Mouse (Mus musculus) small intestine, adult 2 months (tissue): ENCODE measurements around the gene Plekho2. TPM values are rescaled to one million over a fixed set of nuclear protein-coding genes. Genes with fewer than 3 reads are reported as not detected.

Experiments used
- H3K27ac ChIP-seq: fragments of 200-500 bp; 2 replicates; pipeline ENCODE4 v1.5.1; 2012; ENCODE audit warnings: low read depth, low read length, control low read depth, inconsistent platforms; ENCODE audit not compliant: insufficient read depth
- H3K27me3 ChIP-seq: fragments of 200-500 bp; 2 replicates; pipeline ENCODE4 v1.6.1; 2012; ENCODE audit warnings: mild to moderate bottlenecking, moderate library complexity, low read length, inconsistent platforms; ENCODE audit not compliant: control insufficient read depth, insufficient read depth
- H3K36me3 ChIP-seq: fragments of 200-500 bp; 2 replicates; pipeline ENCODE4 v1.6.1; 2012; ENCODE audit warnings: mild to moderate bottlenecking, low read length, control low read depth, inconsistent platforms; ENCODE audit not compliant: control insufficient read depth, insufficient read depth
- H3K4me1 ChIP-seq: fragments of 200-500 bp; 2 replicates; pipeline ENCODE4 v1.6.1; 2012; ENCODE audit warnings: low read length, inconsistent platforms, mixed read lengths; ENCODE audit not compliant: control insufficient read depth, insufficient read depth, insufficient read length
- H3K4me3 ChIP-seq: fragments of 200-500 bp; 2 replicates; pipeline ENCODE4 v1.5.1; 2012; ENCODE audit warnings: low read depth, mild to moderate bottlenecking, control low read depth, inconsistent platforms, low read length, moderate library complexity
- CTCF ChIP-seq: fragments of 200-500 bp; IDR thresholded peaks from 2 replicates; pipeline ENCODE4 v1.5.1; 2012; ENCODE audit warnings: low read depth, mild to moderate bottlenecking, control low read depth, inconsistent platforms, low read length, moderate library complexity, mixed read lengths; ENCODE audit not compliant: insufficient replicate concordance, insufficient read length; ENCODE audit errors: extremely low read depth
- POLR2A ChIP-seq: fragments of 200-500 bp; IDR thresholded peaks from 2 replicates; pipeline ENCODE4 v1.6.1; 2012; ENCODE audit warnings: low read depth, mild to moderate bottlenecking, control low read depth, inconsistent platforms, low read length, moderate library complexity
- WGBS: fragments of 180-500 bp; shearing (Covaris S2); methylation state at CpG from one replicate; pipeline ENCODE4 v1.1.7; 2018; 5-methylcytosine and 5-hydroxymethylcytosine counted together
- polyA plus RNA-seq: library from polyadenylated mRNA; depleted of rRNA; stranded (reverse); fragments of >200 nt; gene quantifications from 2 replicates; pipeline ENCODE4 v1.2.3, GENCODE M21; 2012

Gene Plekho2
- polyA plus RNA-seq, 1 experiment = 9.7 TPM

- TF ChIP-seq CTCF (no peak), POLR2A (no peak)
- H3K4me3 ChIP-seq = no peak overlapping the region
- no peak overlapping the region for H3K27ac ChIP-seq
- WGBS = 7% methylated on average over 8 of the region's 8 CpGs
- no peaks in the 10 kb centered on the region for H3K36me3 ChIP-seq
- H3K27me3 ChIP-seq = no peaks in the 10 kb centered on the region
- peaks cover 2% of the 10 kb centered on the region; the same call in 1 of the 2 replicates for H3K4me1 ChIP-seq
These were observed 3.2 kb upstream of the Plekho2 start for GRCm38 (mm10) chr9:65583045-65583444.

DNA sequence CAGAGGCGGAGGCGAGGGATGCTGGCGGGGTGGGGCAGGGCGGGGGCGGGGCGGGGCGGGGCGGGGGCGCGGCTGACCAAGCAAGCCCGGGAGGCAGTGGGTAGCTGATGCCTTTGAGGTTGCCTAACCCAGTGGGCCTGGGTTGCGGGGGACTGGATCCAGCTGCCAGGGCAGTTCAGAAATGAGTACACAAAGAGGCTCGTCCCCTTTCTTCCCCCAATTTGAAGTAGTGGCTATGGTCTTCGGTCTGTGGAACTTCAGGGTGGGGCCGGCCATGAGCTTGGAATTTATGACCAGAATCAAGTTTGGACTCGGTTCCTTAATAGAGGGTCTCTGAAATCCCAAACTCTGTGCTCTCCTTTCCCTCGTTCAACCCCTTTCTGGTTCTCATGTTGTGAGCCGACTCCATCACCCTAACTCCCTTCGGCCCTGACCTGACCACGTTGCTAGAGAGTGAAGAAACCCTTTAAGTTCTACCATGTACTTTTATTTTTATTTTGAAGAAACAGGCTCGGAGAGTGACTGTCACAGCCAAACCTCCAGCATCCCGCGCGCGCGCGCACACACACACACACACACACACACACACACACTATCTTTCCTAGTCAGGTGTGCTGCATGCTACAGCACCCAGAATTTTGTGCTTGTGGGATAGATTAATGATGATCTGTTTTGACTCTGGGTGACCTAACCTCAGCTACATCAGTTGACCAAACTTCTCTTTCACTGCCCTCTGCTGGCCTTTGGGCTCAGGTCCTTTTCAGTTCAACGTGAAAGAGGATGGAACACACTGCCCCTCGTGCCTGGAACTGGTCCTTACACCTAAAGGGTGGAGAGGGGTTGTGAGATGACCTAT is 789 bp upstream of the Plekho2 start:
- no peaks in the 10 kb centered on the region for H3K27me3 ChIP-seq
- no peaks in the 10 kb centered on the region for H3K36me3 ChIP-seq
- 1% methylated on average over 24 of the region's 29 CpGs for WGBS
- peaks cover 6% of the 10 kb centered on the region; the same call in 1 of the 2 replicates for H3K4me1 ChIP-seq
- peak overlapping the region; percentile 57 for H3K27ac ChIP-seq
- H3K4me3 ChIP-seq = peak overlapping the region; percentile 62
- TF ChIP-seq POLR2A (no peak), CTCF (peak; percentile 88)

GRCm38 (mm10) chr9:65578801-65579249 is 1.0 kb downstream of the Plekho2 start:
- peak overlapping the region; percentile 60 for H3K27ac ChIP-seq
- peaks cover 10% of the 10 kb centered on the region; the same call in 1 of the 2 replicates for H3K4me1 ChIP-seq
- H3K36me3 ChIP-seq = no peaks in the 10 kb centered on the region
- whole genome bisulfite sequencing = 59% methylated on average over 9 of the region's 9 CpGs
- no peaks in the 10 kb centered on the region for H3K27me3 ChIP-seq
- TF ChIP-seq CTCF (no peak), POLR2A (no peak)
- peak overlapping the region; percentile 92 for H3K4me3 ChIP-seq

- Histone ChIP-seq H3K4me3 (no peak overlapping the region), H3K36me3 (no peaks in the 10 kb centered on the region), H3K4me1 (peaks cover 10% of the 10 kb centered on the region; the same call in 1 of the 2 replicates), H3K27ac (no peak overlapping the region), H3K27me3 (no peaks in the 10 kb centered on the region)
- TF ChIP-seq CTCF = no peak
- no peak for TF ChIP-seq POLR2A
- WGBS = 92% methylated on average over 4 of the region's 4 CpGs
These were observed 2.2 kb downstream of the Plekho2 start for GRCm38 (mm10) chr9:65577511-65578196.

- Histone ChIP-seq H3K36me3 (peaks cover 2% of the 10 kb centered on the region; the same call in 1 of the 2 replicates), H3K4me1 (peaks cover 10% of the 10 kb centered on the region; the same call in 1 of the 2 replicates), H3K27me3 (no peaks in the 10 kb centered on the region), H3K27ac (no peak overlapping the region), H3K4me3 (no peak overlapping the region)
- WGBS = 73% methylated on average over 7 of the region's 7 CpGs
- TF ChIP-seq POLR2A (no peak), CTCF (no peak)
These were observed 2.9 kb downstream of the Plekho2 start for GRCm38 (mm10) chr9:65576861-65577510.

DNA sequence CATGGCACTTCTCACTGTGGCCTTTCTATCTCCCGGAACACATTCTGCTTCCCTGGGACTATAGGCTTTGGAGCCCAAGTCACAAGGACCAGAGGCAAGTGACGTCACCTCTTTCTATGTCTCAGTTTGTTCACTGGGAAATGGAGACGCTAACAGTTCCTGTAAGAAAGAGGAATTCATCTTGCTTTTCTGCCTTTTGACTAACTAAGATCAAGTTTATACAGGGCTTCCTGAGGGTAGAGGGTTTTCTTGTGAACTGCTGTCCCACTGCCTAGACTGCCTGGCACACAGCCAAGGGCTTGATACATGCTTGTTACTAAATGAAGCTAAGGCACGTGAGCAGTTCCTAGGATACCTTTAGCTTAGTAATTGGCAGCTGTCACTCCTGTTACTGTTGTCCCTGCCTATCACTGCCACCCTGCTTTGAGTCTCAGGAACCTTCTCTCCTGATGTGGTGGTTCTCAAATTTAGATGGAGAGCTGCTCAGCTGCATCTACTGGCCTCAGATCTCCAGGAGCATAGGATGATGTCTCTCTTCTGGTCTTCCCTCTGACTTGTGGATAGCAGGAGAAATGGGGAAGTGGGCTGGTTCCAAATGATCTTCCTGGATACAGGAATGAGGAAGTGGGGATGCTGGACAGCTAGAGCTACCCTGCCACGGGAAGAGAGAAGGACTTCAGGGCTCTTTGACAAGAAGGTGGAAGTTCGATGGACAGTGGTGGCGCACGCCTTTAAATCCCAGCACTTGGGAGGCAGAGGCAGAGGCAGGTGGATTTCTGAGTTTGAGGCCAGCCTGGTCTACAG is 4.2 kb downstream of the Plekho2 start:
- peaks cover 10% of the 10 kb centered on the region; the same call in 1 of the 2 replicates for H3K4me1 ChIP-seq
- no peaks in the 10 kb centered on the region for H3K27me3 ChIP-seq
- H3K4me3 ChIP-seq = no peak overlapping the region
- H3K36me3 ChIP-seq = peaks cover 3% of the 10 kb centered on the region; the same call in 1 of the 2 replicates
- no peak for TF ChIP-seq POLR2A
- TF ChIP-seq CTCF = no peak
- H3K27ac ChIP-seq = no peak overlapping the region; the same call in 1 of the 2 replicates
- 59% methylated on average over 8 of the region's 8 CpGs for WGBS
